Mouse (Mus musculus): ENCODE measurements around the gene 2010300C02Rik.

2010300C02Rik gene

GRCm38 (mm10) chr1:37711596-37712356 is 8.1 kb downstream of the 2010300C02Rik start:
- DNase-seq (ENCODE audit: low spot score in 2 of 2), result no peak

DNA sequence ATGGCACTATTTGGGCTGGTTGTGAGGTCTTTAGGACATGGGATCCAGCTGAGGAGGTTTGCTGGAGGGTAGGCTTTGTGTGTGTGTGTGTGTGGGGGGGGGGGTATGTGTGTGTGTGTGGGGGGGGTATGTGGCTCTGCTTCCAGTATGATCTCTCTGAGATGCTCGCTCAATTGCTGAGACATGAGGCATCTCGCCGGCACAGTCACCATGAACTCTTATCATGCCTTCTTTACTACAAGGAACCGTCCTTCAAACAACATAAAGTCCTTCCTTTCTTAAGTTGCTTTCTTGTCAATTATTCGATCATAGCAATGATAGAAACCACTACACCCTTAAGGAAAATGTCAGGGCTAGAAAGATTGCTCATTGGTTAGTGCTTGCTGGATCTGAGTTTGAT is 8.8 kb downstream of the 2010300C02Rik start:
- no peak for DNase-seq (ENCODE audit: low spot score in 2 of 2)

DNA sequence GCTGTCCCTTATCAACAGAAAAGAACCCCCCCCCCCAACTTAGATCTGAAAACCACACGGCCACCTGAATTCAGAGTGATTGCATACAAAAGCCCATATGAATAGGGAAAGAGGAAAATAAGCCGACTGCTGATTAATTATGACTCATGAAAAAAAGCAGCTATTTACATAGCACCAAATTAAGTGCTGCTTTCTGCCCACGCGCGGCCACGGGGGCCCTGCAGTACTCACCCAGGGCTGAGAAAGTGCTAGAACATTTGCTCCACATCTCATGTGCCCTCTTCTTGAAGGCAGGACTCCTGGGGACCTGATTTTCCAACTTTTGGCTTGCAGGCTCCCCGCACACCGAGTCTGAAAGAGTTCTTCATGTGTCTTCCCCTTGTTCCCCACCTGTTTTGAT is 10.1 kb downstream of the 2010300C02Rik start:
- DNase-seq (ENCODE audit: low spot score in 2 of 2), result no peak

DNA sequence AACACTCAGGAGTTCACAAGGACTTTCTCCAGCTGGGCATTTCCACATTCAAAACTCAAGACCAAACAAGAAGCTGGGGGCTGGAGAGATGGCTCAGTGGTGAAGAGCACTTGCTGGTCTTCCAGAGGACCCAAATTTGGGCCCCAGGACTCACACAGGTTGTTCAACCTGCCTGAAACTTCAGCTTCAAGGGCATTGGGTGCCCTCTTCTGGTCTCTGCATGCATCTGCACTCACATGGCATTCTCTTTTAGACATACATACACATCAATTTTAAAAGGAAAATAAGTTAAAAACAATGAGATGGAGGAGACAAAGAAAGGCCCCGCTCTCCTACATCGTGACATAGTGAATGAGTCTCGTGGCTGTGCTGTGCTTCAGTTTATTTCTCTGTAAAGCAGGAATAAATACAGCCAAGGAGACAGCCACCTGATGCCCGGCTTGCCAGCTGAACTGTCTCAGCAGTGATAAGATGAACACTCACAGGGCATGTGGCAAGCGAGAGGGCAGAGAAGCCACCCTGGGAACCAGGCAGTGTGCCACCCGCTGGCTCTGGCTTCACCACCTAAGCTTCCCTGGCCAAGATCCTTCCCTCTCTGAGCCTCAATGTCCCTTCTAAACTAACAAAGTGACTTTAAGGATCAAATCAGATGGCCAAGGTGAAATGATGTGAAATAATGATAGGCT is 11.5 kb downstream of the 2010300C02Rik start:
- DNase-seq (ENCODE audit: low spot score in 2 of 2), result no peak

- DNase-seq (ENCODE audit: low spot score in 2 of 2), result no peak
Measured at GRCm38 (mm10) chr1:37702326-37702725, 17.6 kb downstream of the 2010300C02Rik start.

DNA sequence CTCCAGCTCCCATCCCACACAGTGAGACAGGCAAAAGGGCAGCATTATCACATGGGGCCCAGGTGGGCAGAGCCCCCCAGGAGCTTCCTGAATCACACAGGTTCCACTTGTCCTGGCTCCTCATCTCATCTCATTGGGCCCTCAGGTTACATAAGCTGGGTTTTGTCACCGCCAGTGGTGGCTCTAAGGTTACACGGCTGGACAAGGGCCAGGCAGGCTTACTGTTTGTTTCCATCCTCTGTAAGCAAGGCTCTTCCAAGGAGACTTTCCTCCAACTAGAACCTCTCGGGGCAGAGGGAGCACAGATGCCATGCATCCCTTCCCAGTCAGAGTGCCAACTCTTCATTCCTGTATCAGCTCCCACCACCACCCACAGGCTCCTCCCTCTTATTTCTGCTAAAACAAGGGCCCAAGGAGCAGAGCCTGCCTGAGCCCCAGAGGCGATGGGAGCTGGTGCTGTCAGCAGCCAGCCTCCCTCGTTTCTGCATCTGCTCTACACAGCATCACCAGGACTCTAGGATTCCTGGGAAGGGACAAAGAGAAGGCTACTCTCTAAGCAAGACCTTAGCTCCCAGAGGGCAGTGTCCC is 20.9 kb downstream of the 2010300C02Rik start:
- DNase-seq (ENCODE audit: low spot score in 2 of 2), result no peak

DNA sequence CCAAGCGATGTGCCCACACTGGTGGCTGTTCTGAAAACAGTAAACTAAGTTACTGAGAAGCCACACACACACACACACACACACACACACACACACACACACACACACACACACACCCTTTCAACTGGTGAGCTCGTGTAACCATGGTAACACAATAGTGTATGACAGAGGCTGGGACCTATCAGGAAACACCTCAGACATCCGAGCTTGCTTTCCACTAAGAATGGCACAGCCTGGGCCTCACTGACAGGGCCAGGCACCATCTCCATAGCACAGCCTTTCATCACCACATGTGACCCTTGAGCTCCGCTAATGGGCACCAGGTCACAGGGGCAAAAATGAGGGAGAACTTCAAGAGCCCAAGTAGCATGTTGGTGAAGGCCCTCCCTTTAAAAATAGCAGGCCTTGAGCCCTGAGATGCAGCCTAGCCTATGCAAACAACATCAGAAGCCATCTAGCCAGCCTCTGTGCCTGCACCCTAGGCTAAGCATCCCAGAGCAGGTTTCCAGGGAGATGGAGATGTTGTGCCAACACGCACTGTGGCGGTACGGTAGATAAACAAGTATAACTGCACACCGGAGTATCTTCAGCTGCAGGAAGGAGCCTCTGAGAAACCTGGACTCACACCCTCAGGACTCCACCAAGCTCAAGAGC is 21.6 kb downstream of the 2010300C02Rik start:
- DNase-seq (ENCODE audit: low spot score in 2 of 2), result no peak

DNA sequence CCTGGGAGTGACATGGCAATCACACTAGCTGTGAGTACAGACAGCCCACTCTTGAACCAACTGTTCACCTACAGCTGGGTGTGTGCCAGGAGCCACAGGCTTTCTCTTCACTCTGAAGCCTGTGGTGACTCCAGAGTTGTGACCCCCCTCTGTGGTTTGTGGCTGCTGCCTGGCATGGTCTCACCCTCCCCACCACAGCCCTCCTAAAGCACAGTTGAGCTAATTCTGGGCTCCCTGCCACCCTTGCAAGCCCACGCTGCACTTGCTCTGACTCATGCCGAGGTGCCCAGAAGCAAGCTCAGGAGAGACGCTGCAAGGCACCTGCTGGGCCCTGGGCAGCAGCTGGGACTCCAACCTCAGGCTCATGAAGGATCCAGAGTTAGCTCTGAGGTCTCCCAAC is 23.0 kb downstream of the 2010300C02Rik start:
- DNase-seq (ENCODE audit: low spot score in 2 of 2), result peak; percentile 78 to 88

DNA sequence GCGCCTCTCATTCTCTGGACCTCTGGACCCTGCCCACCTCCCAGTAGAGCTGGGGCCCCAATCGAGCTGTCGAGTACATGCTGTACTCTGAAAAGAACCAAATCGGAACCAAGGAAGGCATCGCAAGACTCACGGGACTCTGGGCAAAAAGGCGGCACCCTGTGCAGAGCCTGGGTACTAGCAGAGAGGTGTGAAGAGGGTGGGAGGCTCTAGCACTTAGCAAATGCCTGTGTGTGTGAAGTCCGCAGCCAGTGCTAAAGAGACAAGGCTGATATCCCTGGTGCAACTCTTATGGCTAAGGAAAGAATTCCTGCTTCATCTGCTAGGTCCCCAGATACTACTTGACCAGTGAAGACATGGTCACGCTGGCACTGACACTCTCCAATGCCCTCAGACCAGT is 24.2 kb downstream of the 2010300C02Rik start:
- DNase-seq (ENCODE audit: low spot score in 2 of 2), result no peak

- no peak for DNase-seq (ENCODE audit: low spot score in 2 of 2)
Measured at GRCm38 (mm10) chr1:37694417-37694816, 25.5 kb downstream of the 2010300C02Rik start.

DNA sequence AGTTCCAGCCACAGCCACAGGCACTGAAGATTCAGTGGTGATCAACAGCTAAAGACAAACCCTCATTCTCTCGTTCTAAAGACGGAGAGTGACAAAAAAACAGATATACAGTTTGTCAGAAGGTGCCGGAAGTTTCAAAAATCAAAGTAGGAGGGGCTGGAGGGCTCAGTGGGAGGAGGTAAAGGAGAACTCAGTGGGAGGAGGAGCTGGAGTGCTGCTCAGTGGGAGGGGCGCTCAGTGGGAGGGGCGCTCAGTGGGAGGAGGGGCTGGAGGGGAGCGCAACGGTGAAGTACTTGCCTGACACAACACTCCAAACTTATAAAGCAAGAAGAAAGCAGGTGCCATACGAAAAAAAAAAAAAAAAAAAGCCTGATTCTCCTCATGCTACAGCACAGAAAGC is 28.7 kb downstream of the 2010300C02Rik start:
- no peak for DNase-seq (ENCODE audit: low spot score in 2 of 2)

- DNase-seq (ENCODE audit: low spot score in 2 of 2), result no peak
Measured at GRCm38 (mm10) chr1:37690665-37691064, 29.2 kb downstream of the 2010300C02Rik start.

- no peak for DNase-seq (ENCODE audit: low spot score in 2 of 2)
Measured at GRCm38 (mm10) chr1:37689730-37690129, 30.2 kb downstream of the 2010300C02Rik start.

GRCm38 (mm10) chr1:37688351-37688750 is 31.5 kb downstream of the 2010300C02Rik start:
- no peak for DNase-seq (ENCODE audit: low spot score in 2 of 2)

DNA sequence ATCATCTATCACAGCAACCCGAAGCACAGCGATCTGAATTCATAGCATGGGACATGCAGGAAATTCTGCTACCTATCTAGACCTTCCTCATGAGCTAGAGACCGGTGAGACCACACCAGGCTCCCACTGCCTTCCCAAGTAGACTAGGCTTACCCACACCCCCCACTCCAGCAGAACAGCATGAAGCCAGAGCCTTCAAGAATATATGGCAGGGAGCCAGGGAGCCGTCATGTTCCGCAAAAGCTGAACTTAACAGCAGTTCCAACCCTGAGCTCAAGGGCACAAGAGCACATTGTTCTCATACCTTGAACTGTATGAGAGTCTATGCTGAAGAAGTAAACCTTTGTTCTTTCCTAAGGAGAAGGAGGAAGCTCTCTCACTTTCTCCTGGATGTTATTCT is 32.4 kb downstream of the 2010300C02Rik start:
- DNase-seq (ENCODE audit: low spot score in 2 of 2), result no peak

GRCm38 (mm10) chr1:37686953-37687441 is 32.9 kb downstream of the 2010300C02Rik start:
- DNase-seq (ENCODE audit: low spot score in 2 of 2), result peak; percentile 78 to 85

- DNase-seq (ENCODE audit: low spot score in 2 of 2), result peak; percentile 90 to 95
Measured at GRCm38 (mm10) chr1:37678327-37679123, 41.4 kb downstream of the 2010300C02Rik start.

GRCm38 (mm10) chr1:37676967-37677512 is 42.8 kb downstream of the 2010300C02Rik start:
- no peak for DNase-seq (ENCODE audit: low spot score in 2 of 2)

- DNase-seq (ENCODE audit: low spot score in 2 of 2), result no peak
Measured at GRCm38 (mm10) chr1:37675444-37675843, 44.4 kb downstream of the 2010300C02Rik start.

DNA sequence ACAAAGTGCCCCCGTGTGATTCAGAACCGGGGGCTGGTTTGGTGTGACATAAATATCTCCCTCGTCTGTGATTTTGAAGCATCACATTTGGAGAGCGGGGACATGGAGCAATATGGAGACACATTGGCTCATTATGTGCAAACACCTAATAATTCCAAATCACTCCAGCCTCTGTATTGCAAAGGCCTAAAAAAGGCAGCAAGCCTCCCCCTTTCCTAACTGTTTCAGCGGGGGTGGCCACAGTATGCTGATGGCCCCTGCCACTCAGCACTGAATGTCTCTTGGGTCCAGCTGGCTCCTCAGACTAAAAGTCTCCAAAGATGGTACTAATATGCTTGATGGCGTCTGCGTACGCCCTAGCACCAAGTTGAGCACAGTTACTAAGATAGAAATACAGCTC is 45.6 kb downstream of the 2010300C02Rik start:
- DNase-seq (ENCODE audit: low spot score in 2 of 2), result no peak

DNA sequence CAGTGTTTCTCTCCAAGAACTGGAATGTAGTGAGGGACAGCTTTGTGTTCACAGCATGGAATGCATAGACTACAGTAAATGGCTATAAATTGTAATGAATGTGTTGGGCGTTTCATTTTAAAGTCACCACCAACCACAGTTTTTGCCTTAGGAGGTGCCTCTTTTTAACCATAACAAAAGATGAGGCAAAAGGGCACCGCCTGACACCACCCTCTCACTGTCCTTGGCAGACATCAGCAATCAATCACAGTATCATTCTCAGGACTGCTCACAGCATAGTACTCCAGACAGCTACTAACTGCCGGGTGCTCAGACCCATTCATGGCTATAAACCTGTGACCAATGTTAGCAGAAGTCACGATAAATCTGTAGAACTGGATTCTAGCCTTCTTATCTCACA is 48.6 kb downstream of the 2010300C02Rik start:
- DNase-seq (ENCODE audit: low spot score in 2 of 2), result no peak
